15 mouse cellular contexts compared by ENCODE assay signal in the genomic region with DNA sequence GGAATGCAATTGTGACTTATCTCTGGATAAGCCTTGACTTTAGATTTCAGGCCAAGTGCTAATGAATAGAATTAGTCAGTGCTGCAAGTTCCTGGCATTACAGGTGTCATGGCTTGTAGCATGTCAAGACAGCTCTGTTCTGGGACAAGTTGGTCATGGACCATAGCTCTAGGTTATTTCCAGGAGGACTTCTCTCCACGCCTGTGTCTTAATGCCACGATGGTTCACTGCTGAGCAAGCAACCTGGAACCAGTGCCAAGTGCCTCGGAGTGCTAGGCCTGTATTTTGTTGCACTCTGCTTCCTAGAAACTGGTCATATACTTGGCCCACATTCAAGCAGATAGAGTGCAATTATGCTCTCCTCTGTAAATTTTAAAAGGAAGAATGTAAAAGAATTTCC. TPM values are rescaled to one million over a fixed set of nuclear protein-coding genes. Genes with fewer than 3 reads are reported as not detected.
DNase-seq lines count a peak whose midpoint lies in the region; ATAC-seq lines count a peak whose summit lies in the region.
"Had no signal": no experiment of that assay in that cellular context is flagged by ENCODE, and none has a peak within 500 bp of the region (broad histone marks: within the 10 kb centered on the region; RNA-seq: fewer than 3 reads in every experiment).

No protein-coding gene starts in this region.

- H3K9ac ChIP-seq in kidney, embryonic 16.5 days (replicated peaks; ENCODE audit: low read length), result no peak overlapping the region
- H3K9ac ChIP-seq in midbrain, embryonic 16.5 days (ENCODE audit: low read depth, low read length), result no peak overlapping the region
- H3K9ac ChIP-seq: forebrain, embryonic 13.5 days; lung, embryonic 15.5 days had no signal

- no peaks in the 10 kb centered on the region for H3K36me3 ChIP-seq in kidney, embryonic 16.5 days (ENCODE audit: insufficient read depth, low read length)
- H3K36me3 ChIP-seq in midbrain, embryonic 16.5 days (ENCODE audit: control insufficient read depth, insufficient read depth, low read length), result no peaks in the 10 kb centered on the region
- H3K36me3 ChIP-seq: lung, embryonic 15.5 days had no signal

- no peak overlapping the region for H3K4me2 ChIP-seq in kidney, embryonic 16.5 days (replicated peaks; ENCODE audit: low read depth, low read length)
- no peak overlapping the region for H3K4me2 ChIP-seq in midbrain, embryonic 16.5 days (ENCODE audit: low read length)
- H3K4me2 ChIP-seq: forebrain, embryonic 13.5 days; liver, embryonic 11.5 days; lung, embryonic 15.5 days had no signal

- WGBS in kidney, embryonic 16.5 days, result 62% methylated on average over 3 of the region's 3 CpGs
- WGBS in midbrain, embryonic 16.5 days, result 82% methylated on average over 3 of the region's 3 CpGs

- H3K4me1 ChIP-seq in kidney, embryonic 16.5 days (ENCODE audit: insufficient read depth, low read length), result no peaks in the 10 kb centered on the region
- no peaks in the 10 kb centered on the region for H3K4me1 ChIP-seq in midbrain, embryonic 16.5 days (ENCODE audit: control insufficient read depth, insufficient read depth, low read length)
- H3K4me1 ChIP-seq: forebrain, embryonic 13.5 days; lung, embryonic 15.5 days had no signal

- H3K9me3 ChIP-seq in kidney, embryonic 16.5 days (ENCODE audit: low read length), result no peaks in the 10 kb centered on the region
- H3K9me3 ChIP-seq in midbrain, embryonic 16.5 days (replicated peaks; ENCODE audit: control insufficient read depth, low read length, poor library complexity, severe bottlenecking), result no peaks in the 10 kb centered on the region
- H3K9me3 ChIP-seq: forebrain, embryonic 13.5 days; lung, embryonic 15.5 days had no signal

- H3K4me3 ChIP-seq in kidney, embryonic 16.5 days (ENCODE audit: low read length), result no peak overlapping the region
- H3K4me3 ChIP-seq in midbrain, embryonic 16.5 days (ENCODE audit: low read depth, low read length), result no peak overlapping the region
- H3K4me3 ChIP-seq: forebrain, embryonic 13.5 days; lung, embryonic 15.5 days had no signal

- DNase-seq in cerebellum, postnatal 36 days, result peak; percentile 16 to 20
- no peak for DNase-seq in cerebellum, postnatal 4 days (ENCODE audit: low spot score in 2 of 2)
- peak; percentile 8 for DNase-seq in kidney, adult 18-20 months
- peak; percentile 21 for DNase-seq in Muller cell, postnatal 12 days (ENCODE audit: inconsistent ontology term)
- peak; percentile 17 for DNase-seq in adrenal gland, postnatal 14 days
- no peak for DNase-seq in yolk sac, embryonic 10.5 days (ENCODE audit: low spot score)
- DNase-seq: B cell, adult 2 months; midbrain, embryonic 14.5 days; thymus, adult 18-20 months had no signal

- H3K27me3 ChIP-seq in kidney, embryonic 16.5 days (ENCODE audit: insufficient read depth, low read length), result no peaks in the 10 kb centered on the region
- no peaks in the 10 kb centered on the region for H3K27me3 ChIP-seq in midbrain, embryonic 16.5 days (ENCODE audit: control insufficient read depth, insufficient read depth, low read depth, low read length)
- H3K27me3 ChIP-seq: forebrain, embryonic 13.5 days; lung, embryonic 15.5 days had no signal

- no peak for ATAC-seq in kidney, embryonic 16.5 days (ENCODE audit: low FRiP score, low TSS enrichment)
- ATAC-seq in midbrain, embryonic 16.5 days, result no peak
- ATAC-seq: forebrain, embryonic 13.5 days; hindbrain, embryonic 16.5 days had no signal

- H3K27ac ChIP-seq in kidney, embryonic 16.5 days (ENCODE audit: low read length), result no peak overlapping the region
- H3K27ac ChIP-seq in midbrain, embryonic 16.5 days (ENCODE audit: low read length), result no peak overlapping the region
- H3K27ac ChIP-seq: forebrain, embryonic 13.5 days; lung, embryonic 15.5 days had no signal

RNA-seq across cellular contexts. Expression of gene Arrdc4, which starts 39.7 kb away (rescaled TPM):
- polyA plus RNA-seq in kidney, embryonic 16.5 days (2015; fragmentation: Nextera tagmentation; extraction: Ambion mirVana), result 29.7 and 31.4 TPM in 2 replicates
- 17.6 and 25.2 TPM in 2 replicates for total RNA-seq in adrenal gland, postnatal 14 days (2021)
- 22.6 and 24.1 TPM in 2 replicates for polyA plus RNA-seq in midbrain, embryonic 16.5 days (2015; fragmentation: Nextera tagmentation; extraction: Ambion mirVana)

Comparison
In these comparisons a context has a peak if more than half of its experiments do, and no peak if none do; other contexts are left out.
1. DNase-seq: peak in cerebellum, postnatal 36 days (2 of 2), kidney, adult 18-20 months (single experiment), Muller cell, postnatal 12 days (single experiment) and adrenal gland, postnatal 14 days (single experiment); none in cerebellum, postnatal 4 days (0 of 2) and yolk sac, embryonic 10.5 days (single experiment).